Mouse (Mus musculus) spleen, adult 2 months (tissue): ENCODE data around the gene Epb41l4b.

Experiments
- CTCF ChIP-seq: fragments of 200-500 bp; IDR thresholded peaks from 2 replicates; pipeline ENCODE4 v1.5.1; 2011; ENCODE audit warnings: mild to moderate bottlenecking, inconsistent platforms; ENCODE audit not compliant: insufficient read depth, insufficient read length, insufficient replicate concordance; ENCODE audit errors: extremely low read depth
- POLR2A ChIP-seq: fragments of 200-500 bp; IDR thresholded peaks from 2 replicates; pipeline ENCODE4 v1.6.1; 2011; ENCODE audit warnings: low read depth, low read length, inconsistent platforms

- TF ChIP-seq CTCF (no peak), POLR2A (no peak)
Observed at GRCm38 (mm10) chr4:57046160-57046571, 97.1 kb downstream of the Epb41l4b start.
